In the genomic region with DNA sequence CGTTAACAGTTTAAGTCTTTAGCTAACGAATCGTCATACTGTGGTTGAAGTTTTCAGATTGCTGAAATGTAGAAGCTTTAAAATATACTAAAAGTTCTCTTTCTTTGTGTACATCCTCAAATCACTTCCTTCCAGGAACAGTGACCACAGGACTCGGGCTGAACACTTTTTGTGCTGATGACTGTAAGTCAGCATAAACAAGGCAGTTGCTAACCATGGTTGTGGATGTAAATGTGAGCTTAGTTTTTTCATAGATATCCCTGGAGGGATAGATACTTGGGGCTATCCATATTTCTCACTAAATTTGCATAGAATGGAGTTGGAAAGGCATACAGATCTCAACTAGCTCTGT, we compare ENCODE assay signal across 11 mouse cellular contexts.
A peak's percentile ranks its signal among the peaks of the same experiment; 100 is the strongest.
DNase-seq lines count a peak whose midpoint lies in the region; ATAC-seq and TF ChIP-seq lines count a peak whose summit lies in the region.
"Had no signal": no experiment of that assay in that cellular context is flagged by ENCODE, and none has a peak within 500 bp of the region (broad histone marks: within the 10 kb centered on the region; RNA-seq: fewer than 3 reads in every experiment).

No protein-coding gene starts in this region.

- DNase-seq in forebrain, embryonic 14.5 days (ENCODE audit: low spot score) = no peak
- no peak for DNase-seq in lung, postnatal 36 days
- peak; percentile 5 for DNase-seq in lung, postnatal 10 days

- H3K27me3 ChIP-seq in forebrain, embryonic 15.5 days = no peaks in the 10 kb centered on the region
- H3K27me3 ChIP-seq in forebrain, embryonic 14.5 days (replicated peaks; ENCODE audit: control insufficient read depth, insufficient read depth, low read length) = no peaks in the 10 kb centered on the region
- H3K27me3 ChIP-seq in intestine, postnatal 0 days (replicated peaks; ENCODE audit: control insufficient read depth, insufficient read depth, low read length) = no peaks in the 10 kb centered on the region
- H3K27me3 ChIP-seq in intestine, embryonic 16.5 days (replicated peaks; ENCODE audit: control insufficient read depth, insufficient read depth, low read length) = no peaks in the 10 kb centered on the region
- no peaks in the 10 kb centered on the region for H3K27me3 ChIP-seq in lung, embryonic 16.5 days (ENCODE audit: control insufficient read depth, insufficient read depth, low read depth, low read length)
- H3K27me3 ChIP-seq: midbrain, embryonic 13.5 days; neural tube, embryonic 12.5 days had no signal

- no peaks in the 10 kb centered on the region for H3K36me3 ChIP-seq in forebrain, embryonic 15.5 days
- no peaks in the 10 kb centered on the region for H3K36me3 ChIP-seq in forebrain, embryonic 14.5 days (ENCODE audit: control insufficient read depth, insufficient read depth, low read length)
- H3K36me3 ChIP-seq in intestine, postnatal 0 days (ENCODE audit: control insufficient read depth, insufficient read depth) = no peaks in the 10 kb centered on the region
- no peaks in the 10 kb centered on the region for H3K36me3 ChIP-seq in intestine, embryonic 16.5 days (ENCODE audit: control insufficient read depth, insufficient read depth, low read length)
- H3K36me3 ChIP-seq in lung, embryonic 16.5 days (ENCODE audit: control insufficient read depth, insufficient read depth, low read length) = no peaks in the 10 kb centered on the region
- H3K36me3 ChIP-seq: midbrain, embryonic 13.5 days; neural tube, embryonic 12.5 days had no signal

- ATAC-seq in forebrain, embryonic 15.5 days (replicated peaks) = 0 out of 2 replicates have a peak, but pooled peaks have one; percentile 38
- no peak for ATAC-seq in forebrain, embryonic 14.5 days
- ATAC-seq in intestine, postnatal 0 days = no peak
- no peak for ATAC-seq in intestine, embryonic 16.5 days
- no peak for ATAC-seq in lung, embryonic 16.5 days (ENCODE audit: low read depth)
- no peak for ATAC-seq in cerebellum, adult (ENCODE audit: insufficient number of reproducible peaks, low FRiP score, low TSS enrichment)
- ATAC-seq: midbrain, embryonic 13.5 days had no signal

- H3K9ac ChIP-seq in forebrain, embryonic 15.5 days (replicated peaks) = no peak overlapping the region
- H3K9ac ChIP-seq in forebrain, embryonic 14.5 days (ENCODE audit: low read length) = no peak overlapping the region
- H3K9ac ChIP-seq in intestine, postnatal 0 days (ENCODE audit: low read depth, low read length) = no peak overlapping the region
- H3K9ac ChIP-seq in intestine, embryonic 16.5 days (ENCODE audit: low read depth, low read length) = no peak overlapping the region
- H3K9ac ChIP-seq in lung, embryonic 16.5 days (ENCODE audit: low read length) = no peak overlapping the region
- H3K9ac ChIP-seq: forebrain, postnatal 0 days; midbrain, embryonic 13.5 days; neural tube, embryonic 12.5 days had no signal

- H3K4me1 ChIP-seq in forebrain, embryonic 15.5 days = no peaks in the 10 kb centered on the region
- H3K4me1 ChIP-seq in forebrain, embryonic 14.5 days (ENCODE audit: control insufficient read depth, insufficient read depth, low read length) = no peaks in the 10 kb centered on the region
- H3K4me1 ChIP-seq in intestine, postnatal 0 days (replicated peaks; ENCODE audit: control insufficient read depth, insufficient read depth, low read length) = no peaks in the 10 kb centered on the region
- no peaks in the 10 kb centered on the region for H3K4me1 ChIP-seq in intestine, embryonic 16.5 days (ENCODE audit: control insufficient read depth, insufficient read depth, low read length)
- H3K4me1 ChIP-seq in lung, embryonic 16.5 days (replicated peaks; ENCODE audit: control insufficient read depth, insufficient read depth, low read length) = no peaks in the 10 kb centered on the region
- H3K4me1 ChIP-seq: midbrain, embryonic 13.5 days had no signal

- TF ChIP-seq CTCF in intestine, postnatal 0 days (IDR thresholded peaks at IDR 0.05; ENCODE audit: low read depth) = no peak

- H3K4me2 ChIP-seq in forebrain, embryonic 15.5 days (replicated peaks) = no peak overlapping the region
- H3K4me2 ChIP-seq in forebrain, embryonic 14.5 days (ENCODE audit: low read length) = no peak overlapping the region
- peak overlapping the region; percentile 18; the same call in 1 of the 2 replicates for H3K4me2 ChIP-seq in intestine, postnatal 0 days (replicated peaks; ENCODE audit: low read depth)
- no peak overlapping the region for H3K4me2 ChIP-seq in intestine, embryonic 16.5 days (ENCODE audit: low read depth, low read length)
- H3K4me2 ChIP-seq in lung, embryonic 16.5 days (ENCODE audit: low read depth, low read length) = peak overlapping the region; percentile 36
- H3K4me2 ChIP-seq: midbrain, embryonic 13.5 days; neural tube, embryonic 12.5 days had no signal

- no peak overlapping the region for H3K27ac ChIP-seq in forebrain, embryonic 15.5 days (replicated peaks)
- H3K27ac ChIP-seq in forebrain, embryonic 14.5 days (ENCODE audit: low read depth, low read length) = no peak overlapping the region
- H3K27ac ChIP-seq in intestine, postnatal 0 days (ENCODE audit: low read depth, low read length) = no peak overlapping the region
- no peak overlapping the region for H3K27ac ChIP-seq in intestine, embryonic 16.5 days (ENCODE audit: low read length)
- 0 out of 2 replicates have a peak overlapping the region, but pooled peaks have one; percentile 10 for H3K27ac ChIP-seq in lung, embryonic 16.5 days (ENCODE audit: low read length)
- H3K27ac ChIP-seq: midbrain, embryonic 13.5 days; neural tube, embryonic 12.5 days had no signal

- WGBS in forebrain, embryonic 15.5 days = 71% methylated on average over 4 of the region's 4 CpGs
- WGBS in forebrain, embryonic 14.5 days = 63% methylated on average over 4 of the region's 4 CpGs
- 42% methylated on average over 4 of the region's 4 CpGs for WGBS in intestine, postnatal 0 days
- WGBS in intestine, embryonic 16.5 days = 31% methylated on average over 4 of the region's 4 CpGs
- 25% methylated on average over 4 of the region's 4 CpGs for WGBS in lung, embryonic 16.5 days

- H3K4me3 ChIP-seq in forebrain, embryonic 15.5 days = no peak overlapping the region
- H3K4me3 ChIP-seq in forebrain, embryonic 14.5 days (ENCODE audit: low read depth, low read length) = no peak overlapping the region
- no peak overlapping the region for H3K4me3 ChIP-seq in intestine, postnatal 0 days (ENCODE audit: low read depth, low read length)
- H3K4me3 ChIP-seq in intestine, embryonic 16.5 days (ENCODE audit: low read length) = no peak overlapping the region
- H3K4me3 ChIP-seq in lung, embryonic 16.5 days (ENCODE audit: low read length) = no peak overlapping the region
- H3K4me3 ChIP-seq: midbrain, embryonic 13.5 days; neural tube, embryonic 12.5 days had no signal

- no peaks in the 10 kb centered on the region for H3K9me3 ChIP-seq in forebrain, embryonic 15.5 days
- H3K9me3 ChIP-seq in forebrain, embryonic 14.5 days (replicated peaks; ENCODE audit: control insufficient read depth, low read length) = no peaks in the 10 kb centered on the region
- H3K9me3 ChIP-seq in intestine, postnatal 0 days (ENCODE audit: control insufficient read depth) = no peaks in the 10 kb centered on the region
- H3K9me3 ChIP-seq in intestine, embryonic 16.5 days (ENCODE audit: control insufficient read depth, low read length) = no peaks in the 10 kb centered on the region
- no peaks in the 10 kb centered on the region for H3K9me3 ChIP-seq in lung, embryonic 16.5 days (ENCODE audit: control insufficient read depth, low read length)
- H3K9me3 ChIP-seq: midbrain, embryonic 13.5 days; neural tube, embryonic 12.5 days had no signal

Comparison
In these comparisons a context has a peak if more than half of its experiments do, and no peak if none do; other contexts are left out.
1. H3K4me2 ChIP-seq: peak in intestine, postnatal 0 days (single experiment) and lung, embryonic 16.5 days (single experiment); none in forebrain, embryonic 15.5 days (single experiment), forebrain, embryonic 14.5 days (single experiment) and intestine, embryonic 16.5 days (single experiment).